Mouse (Mus musculus) gastrocnemius, postnatal 10 days (tissue): Measurements from ENCODE around the gene Pgrmc2. TPM values are rescaled to one million over a fixed set of nuclear protein-coding genes. Genes with fewer than 3 reads are reported as not detected.

Experiments used
- DNase-seq: peaks from one replicate; pipeline ENCODE4 v3.0.0; 2021; ENCODE audit warnings: mixed read lengths
- long read RNA-seq, 2 experiments: library from polyadenylated mRNA; stranded (forward); transcript quantifications; one replicate each; pipeline ENCODE4 v2.0.0; 2021
- total RNA-seq, 2 experiments: library from RNA; stranded (reverse); gene quantifications; 2 replicates each; pipeline ENCODE4 v1.2.3; 2021

Gene Pgrmc2
- 10 to 100 TPM; 31.2 to 36.9 TPM for total RNA-seq
- long read RNA-seq, experiment 1, transcript Pgrmc2-201 (3 exons, 3,007 nt), result major isoform, 49 of 55 reads
- long read RNA-seq, experiment 1, partial matches to known transcripts, result 0 of 55 reads
- long read RNA-seq, experiment 1, other reads (novel, unspliced or antisense), result 6 of 55 reads
- long read RNA-seq, experiment 2, transcript Pgrmc2-201 (3 exons, 3,007 nt), result major isoform, 37 of 41 reads
- long read RNA-seq, experiment 2, partial matches to known transcripts, result 0 of 41 reads
- long read RNA-seq, experiment 2, other reads (novel, unspliced or antisense), result 3 of 41 reads

DNA sequence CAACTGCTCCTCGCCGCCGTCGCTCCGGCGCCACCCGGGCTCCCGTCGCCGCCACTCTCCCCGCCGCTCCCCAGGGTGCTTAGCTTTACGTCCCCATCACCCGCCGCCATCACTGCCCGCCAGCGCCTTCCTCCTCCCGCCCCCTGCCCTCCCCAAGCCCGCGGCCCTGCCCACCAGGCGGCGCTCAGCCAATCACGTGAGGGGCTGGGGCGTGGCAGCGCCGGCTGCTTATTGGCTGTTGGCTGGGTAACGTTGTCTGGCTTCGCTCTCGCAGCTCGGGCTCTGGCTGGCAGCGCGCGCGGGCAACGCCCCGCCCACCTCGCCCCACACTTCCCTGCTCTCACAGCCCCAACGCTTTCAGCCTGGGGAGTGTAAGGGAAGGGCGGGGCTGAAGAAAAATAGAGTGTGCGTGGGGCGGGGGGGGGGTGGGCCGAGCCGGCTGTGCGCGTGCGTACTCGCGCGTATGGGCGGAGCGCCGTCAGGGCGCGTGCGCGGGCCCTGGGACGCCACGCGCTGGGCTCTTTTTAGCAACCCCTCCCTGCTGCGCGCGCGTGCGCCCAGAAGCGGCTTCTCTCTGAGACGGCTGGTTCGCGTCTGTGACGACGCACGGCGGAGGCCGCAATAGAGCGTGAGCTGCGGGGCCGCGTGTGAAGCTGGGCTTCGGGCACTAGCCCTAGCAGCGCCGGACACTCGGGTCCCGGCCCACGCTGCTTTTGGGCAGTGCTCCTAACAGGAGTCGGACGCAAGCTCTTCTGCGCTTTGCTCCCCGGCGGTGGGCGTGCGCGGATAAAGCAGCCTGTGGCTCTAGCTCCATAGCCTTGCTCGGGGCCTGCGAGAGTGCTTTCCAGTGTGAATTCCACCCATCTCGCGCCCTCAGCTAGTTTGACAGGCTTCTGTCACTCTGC, at the start of gene Pgrmc2:
Gene Pgrmc2 (minus strand): TSS at position 162 of the 905 bp plus-strand sequence.
- DNase-seq, result peak; percentile 98

DNA sequence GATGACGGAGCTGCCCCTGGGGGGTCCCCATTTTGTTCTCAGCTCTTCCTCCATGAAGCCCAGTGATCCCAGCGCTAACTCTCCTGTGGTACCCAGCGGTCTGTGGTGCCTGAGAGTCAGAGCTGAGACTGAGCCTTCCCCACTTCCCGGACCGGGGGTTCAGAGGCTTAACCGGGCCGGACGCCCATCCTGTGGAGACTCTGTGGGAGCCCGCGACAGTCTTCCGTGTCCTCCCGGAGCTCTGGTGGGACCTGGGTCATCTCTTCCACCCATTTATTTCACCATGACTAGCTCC, 41.1 kb upstream of the Pgrmc2 start:
- no peak for DNase-seq

DNA sequence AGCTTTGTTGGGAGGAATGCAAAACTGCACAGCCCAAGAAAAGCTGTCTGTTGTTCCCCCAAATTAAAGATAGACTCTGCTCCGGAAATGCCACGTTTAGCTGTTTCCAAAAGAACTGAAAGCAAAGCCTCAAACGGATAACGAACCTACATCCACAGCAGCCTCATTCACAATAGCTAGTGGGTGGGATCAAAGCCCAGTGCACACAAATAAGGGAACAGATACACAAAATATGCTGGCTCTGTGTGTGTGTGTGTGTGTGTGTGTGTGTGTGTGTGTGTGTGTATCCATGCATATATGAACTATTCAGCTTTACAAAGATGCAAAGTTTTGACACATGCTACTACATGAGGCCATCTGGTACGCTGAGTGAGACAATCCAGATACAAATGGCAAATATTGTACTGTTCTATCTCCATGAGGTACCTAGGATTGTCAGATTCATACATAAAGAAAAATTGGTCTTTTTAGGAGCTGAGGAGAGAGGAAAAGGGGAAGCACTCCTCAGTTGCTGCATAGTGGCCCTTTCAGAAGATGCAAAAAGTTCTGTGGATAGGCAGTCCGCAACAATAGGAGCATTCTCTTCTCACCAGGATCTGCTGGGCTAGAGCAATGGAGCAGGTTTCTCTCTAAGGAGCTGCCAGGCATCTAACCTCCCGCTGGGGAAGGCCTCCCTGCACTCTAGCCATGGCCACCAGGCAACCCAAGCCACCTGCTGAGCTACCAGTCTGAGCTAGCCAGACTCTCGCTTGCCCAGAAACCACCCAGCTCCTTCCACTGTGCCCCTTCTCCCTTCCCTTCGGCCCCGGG, 40.5 kb upstream of the Pgrmc2 start:
- DNase-seq, result no peak

DNA sequence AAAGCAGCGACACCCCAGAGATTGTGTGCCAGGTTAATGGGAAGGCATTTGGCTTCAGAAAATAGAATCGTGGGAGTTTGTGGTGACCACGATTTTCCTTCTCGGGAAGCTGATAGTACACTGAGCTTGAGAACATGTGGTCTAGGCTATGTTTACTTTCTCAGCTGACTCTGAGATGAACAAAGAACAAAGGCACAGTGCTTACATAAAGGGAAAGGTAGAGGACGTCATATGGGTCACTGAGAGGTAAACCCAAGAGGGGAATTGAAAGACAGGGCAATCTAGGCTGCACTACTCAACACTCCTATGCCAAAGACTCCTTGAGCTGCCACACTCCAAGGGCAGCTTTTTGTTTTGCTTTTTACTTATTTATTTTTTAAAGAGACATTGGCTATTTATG, 35.3 kb upstream of the Pgrmc2 start:
- DNase-seq, result no peak

DNA sequence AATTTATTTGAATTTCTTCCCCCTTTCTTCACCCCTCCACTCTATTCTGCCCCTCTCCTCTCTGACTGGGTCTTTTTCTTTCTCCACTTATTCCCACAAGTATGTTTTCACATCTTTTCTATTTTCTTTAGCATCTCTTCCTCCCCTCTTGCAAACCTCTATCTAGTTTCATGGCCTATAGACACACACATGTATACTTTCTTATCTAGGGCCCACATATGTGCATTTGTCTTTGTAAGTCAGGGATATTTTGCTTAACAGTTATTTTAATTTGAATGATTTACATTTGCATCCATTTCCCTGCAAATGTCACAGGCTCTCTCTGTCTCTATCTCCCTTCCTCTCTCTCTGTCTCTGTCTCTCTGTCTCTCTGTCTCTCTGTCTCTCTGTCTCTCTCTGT, 34.6 kb upstream of the Pgrmc2 start:
- DNase-seq, result no peak

DNA sequence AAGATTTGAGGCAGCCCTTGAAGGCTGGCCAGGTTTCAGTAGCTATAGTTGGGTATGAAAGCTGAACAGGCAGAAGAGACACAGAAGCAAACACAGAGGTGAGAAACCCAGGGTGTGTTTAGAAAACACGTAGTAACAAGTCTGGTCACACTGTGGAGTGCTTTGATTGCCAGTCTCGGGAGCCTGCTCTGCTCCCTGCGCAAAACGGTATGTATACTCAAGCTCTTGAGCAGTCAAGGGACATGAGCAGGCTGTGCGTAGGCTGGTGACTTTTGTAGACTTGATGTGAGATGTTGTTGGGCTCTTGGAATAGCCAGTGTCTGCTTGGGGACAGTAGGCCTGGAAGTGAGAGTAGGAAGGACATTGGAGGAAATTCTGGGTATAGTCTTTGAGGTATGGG, 30.3 kb upstream of the Pgrmc2 start:
- no peak for DNase-seq

DNA sequence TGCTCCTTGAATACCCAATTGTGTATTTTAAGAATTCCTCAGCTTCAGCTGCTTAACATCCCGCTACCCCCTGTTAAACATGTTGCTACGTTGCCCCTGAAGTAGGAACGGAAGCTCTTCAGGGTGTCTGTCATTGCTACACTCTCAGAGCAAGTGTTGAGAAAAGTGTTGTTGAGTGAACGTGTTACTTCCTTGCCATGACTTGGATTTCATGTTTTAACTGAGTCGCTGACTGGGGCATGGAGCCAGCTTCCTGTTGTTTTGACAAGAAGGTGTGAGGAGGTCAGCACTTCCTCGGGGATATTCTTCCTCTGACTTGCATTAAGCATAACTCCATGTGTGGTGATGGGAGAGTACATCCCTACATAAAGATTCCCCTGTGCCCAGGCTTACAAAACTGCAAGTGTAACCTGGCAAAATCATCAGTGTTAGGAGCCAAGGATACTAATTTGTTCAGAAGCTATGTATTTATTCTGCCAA, 25.5 kb upstream of the Pgrmc2 start:
- no peak for DNase-seq

DNA sequence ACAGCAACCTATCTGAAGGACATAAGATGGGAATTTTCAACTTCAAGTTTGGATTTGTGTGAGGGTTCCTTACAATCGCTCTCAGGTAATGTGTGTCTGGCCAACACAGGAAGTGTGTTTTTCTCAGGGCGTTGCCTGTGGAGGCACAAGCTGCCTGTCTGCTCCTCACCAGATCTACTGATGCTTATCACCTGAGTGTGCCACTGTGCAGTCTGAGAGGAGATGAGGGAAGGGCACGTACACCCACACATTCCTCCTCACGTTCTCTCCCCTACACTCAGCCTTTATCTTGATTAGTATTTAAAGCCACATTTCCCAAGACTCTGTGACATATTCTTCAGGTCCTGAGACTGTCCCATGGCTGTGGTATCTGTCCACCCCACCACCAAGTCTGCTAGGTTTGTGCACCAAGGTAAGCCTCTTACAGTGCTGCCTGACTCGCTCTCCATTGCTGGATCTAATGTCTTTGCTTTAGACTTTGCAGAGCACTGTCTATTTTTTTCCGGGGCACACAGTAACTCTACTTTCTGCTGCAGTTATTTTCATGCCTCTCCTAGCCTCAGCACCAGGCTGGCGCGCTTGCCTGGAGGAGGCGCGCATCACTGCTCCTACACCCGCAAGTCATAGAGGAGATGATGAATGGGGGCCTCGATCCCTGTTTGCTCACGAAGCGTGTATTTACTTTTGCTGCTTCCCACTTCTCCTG, 24.9 kb upstream of the Pgrmc2 start:
- DNase-seq, result no peak

DNA sequence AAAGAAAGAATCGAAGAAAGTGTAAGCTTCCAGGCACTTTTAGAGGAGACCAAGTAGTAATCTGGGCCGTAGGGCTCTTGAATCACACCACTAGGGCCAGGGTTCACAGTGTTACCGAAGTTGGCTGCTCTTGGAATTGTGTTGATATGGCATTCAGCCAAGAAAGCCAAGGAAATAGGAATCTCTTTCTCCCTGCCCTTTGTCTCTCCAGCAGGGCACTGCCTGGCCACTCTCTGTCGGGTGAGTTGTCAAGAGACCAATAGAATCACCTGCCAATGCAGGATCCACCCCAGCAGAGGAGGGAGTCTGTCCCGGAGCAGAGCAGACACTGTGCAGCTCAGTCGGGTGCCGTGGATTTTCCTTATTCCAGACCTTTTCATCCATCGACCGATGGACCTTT, 19.1 kb upstream of the Pgrmc2 start:
- DNase-seq, result no peak

DNA sequence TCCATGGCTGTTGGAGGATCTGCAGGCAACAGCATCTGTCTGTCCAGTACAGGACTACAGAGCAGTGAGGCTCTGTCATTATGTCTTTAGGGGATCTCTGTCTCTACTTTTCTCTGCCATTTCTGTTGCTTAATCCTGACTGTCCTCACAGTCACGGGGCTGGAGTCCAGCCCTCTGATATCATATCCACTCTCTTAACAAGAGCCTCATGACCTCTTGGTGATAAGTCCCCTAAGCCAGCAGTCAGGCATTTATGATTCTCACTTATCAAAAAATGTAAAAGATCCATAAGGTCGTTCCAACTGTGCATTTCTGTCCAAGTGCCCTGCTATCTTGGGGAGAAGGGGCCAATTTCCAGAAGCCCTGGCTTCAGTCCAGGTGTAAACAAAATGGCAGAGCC, 17.3 kb upstream of the Pgrmc2 start:
- DNase-seq, result no peak

DNA sequence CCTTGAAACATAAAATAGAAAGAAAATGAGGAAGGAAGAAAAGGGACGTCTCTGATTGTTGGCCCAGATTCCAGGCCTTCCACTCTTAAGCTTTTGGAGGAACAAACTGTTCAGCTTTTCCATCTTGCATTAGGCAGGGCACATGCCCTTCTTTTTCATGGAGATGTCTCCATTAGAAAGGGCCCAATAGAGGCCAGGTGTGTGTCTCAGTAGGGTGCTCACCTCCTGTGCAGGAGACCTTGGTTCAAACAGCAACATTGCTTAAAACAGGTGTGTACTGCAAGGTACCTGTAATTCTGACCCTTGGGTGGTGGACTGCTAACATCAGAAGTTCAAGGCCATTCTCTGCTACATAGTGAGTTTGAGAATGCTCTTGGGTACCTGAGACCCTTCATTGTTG, 16.8 kb upstream of the Pgrmc2 start:
- no peak for DNase-seq

DNA sequence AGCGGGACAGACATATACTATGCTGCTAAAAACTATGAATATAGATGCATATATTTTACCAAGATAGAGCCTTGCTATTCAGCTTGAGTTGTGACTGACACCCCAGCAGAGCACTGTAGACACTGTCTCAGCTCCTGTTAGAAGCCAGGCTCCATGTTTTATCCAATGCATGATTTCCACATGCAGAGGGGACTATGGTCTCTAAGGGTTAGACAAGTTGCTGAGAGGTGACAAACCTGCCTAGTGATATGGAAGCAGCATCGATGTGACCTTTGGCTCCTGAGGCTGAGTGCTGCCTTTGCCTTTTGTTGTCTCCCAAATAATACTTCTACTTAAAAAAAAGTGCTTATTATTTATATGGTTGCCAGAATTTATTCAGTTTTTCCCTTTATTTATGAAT, 10.4 kb upstream of the Pgrmc2 start:
- DNase-seq, result no peak

DNA sequence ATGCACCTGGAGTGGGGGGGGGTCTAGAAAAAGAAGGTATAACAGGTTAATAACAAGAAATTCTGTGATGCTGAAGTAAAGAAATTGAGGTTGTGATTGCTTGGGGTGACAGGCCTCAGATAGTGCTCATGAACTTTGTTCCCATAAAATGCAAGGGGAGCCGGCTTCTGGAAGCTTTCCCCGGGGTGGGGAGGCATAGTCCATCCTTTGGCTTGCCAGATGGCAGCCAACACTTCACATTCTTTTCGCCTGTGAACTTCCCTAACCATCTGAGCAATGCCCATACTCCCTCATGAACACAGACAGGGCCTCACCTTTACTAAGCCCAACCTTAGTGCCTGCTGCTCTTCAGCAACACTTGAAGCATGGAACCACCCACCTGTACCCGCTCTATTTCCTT, 9.5 kb upstream of the Pgrmc2 start:
- DNase-seq, result no peak

DNA sequence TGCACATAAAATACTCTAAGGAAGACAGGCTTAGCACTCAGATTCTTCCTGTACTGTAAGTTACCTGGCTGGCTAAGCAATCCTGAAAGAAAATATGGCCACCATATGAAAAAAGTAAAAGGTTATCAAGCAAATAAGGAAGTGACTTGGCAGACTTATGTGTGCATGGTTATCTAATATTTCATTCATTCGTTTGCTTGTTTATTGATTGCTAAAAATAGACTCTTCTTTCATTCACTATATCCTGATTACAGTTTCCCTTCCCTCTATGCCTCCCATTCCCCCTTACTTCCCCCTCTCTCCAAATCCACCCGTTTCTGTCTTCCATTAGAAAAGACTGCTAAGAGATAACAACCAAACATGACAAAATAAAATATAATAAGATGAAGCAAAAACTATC, 8.0 kb upstream of the Pgrmc2 start:
- DNase-seq, result no peak

DNA sequence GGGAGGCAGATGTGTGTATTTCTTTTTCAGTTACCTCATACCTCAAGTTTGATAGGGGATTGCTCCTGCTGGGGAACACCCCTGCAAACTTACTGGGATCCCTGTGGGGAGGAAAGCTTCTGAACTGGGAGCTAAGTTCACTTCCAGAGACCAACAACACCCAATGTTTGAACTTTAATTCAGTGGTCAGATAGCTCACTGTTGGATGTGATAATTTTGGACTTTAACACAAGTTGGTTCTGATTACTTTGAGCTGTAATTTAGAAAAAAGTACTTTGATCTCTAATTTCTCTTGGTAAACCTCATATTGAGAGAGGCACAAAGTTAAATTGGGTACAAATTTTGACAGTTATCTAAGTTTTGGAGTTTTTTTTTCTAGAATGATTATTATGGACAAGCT, 4.2 kb upstream of the Pgrmc2 start:
- DNase-seq, result no peak

DNA sequence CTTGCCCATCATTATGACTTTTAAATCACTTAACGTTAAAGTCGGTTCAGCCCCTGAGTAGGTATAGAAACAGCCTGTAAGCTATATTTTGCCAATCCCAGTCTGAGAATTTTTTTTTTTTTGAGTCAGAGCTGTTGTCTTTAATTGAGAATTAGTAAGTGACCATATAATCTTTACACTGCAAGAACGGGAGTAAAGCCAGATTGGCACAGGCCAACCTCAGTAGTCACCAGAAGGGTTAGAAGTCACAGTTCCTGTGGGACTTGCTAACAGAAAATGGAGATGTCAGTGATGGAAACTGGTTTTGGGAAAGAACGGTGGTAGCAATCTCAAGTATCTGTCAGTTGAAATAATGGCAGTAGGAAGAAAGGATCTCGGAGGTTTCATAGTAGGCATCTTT, 1.6 kb upstream of the Pgrmc2 start:
- DNase-seq, result no peak

DNA sequence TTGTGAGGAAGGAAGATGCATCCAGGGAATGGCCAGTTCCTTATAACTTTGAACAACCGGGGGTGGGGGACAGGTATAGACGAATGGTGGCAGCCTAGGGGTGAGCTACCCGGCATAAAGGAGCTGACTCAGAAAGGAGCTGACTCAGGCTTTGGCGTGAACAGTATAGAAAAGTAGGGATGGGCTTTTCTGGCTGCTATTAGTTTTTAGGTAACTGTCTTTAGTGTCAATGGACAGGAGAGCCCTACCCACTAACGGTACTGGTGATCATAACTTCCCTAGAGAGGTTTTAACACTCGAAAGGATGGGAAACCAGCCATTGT, 905 bp upstream of the Pgrmc2 start:
- DNase-seq, result no peak

DNA sequence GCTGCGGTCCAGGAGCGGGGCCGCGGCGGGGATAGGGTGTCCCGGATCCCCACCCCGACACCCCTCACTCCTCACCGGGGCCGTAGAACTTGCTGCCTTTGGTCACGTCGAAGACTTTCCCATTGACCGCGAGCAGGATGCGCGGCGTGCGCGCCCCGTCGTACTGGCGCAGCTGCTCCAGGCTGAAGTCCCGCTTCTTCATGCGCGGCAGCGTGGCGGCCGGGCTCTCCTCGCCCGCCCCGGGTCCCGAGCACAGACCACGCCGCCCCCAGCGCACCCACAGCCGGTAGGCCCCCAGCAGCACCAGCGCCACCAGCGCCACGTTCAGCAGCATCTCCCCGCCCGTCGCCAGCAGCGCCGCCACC, 344 bp downstream of the Pgrmc2 start:
- no peak for DNase-seq

DNA sequence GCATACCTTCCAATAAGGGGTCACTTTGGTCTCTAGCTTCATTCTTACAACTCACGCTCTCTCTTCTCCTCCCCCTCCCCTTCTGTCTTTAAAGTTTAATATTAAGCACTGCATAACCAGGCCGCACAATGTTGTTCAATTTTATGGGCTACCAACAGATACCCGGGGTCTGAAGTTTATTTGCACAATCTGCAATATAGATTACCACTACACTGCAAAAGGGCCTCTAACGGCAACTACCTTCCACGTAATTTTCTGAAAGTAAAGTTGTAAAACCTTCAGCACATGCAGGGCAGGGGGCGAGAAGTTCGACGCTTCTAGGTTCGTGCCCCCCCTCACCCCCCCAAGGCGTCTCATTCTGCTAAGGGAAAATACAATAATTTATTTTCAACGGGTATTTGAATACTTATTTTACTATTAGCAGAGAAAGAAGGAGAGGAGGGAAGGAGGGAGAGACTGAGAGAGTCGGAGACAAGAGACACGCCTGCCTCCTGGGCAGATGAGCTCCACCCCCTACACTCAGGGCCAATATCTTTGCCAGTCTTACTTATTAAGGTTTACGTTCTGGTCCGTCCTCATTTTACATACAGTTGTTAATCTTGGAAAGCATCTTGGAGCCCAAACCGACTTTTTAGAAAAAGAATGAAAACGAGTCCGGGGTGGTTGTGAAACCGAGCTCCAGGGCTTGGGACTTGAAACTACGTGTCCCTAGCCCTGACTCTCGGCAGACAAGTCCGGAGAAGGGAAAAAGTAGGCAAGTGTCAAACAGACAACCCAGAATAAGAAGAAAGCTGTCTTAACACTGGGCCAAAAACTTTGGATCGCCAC, 1.2 kb downstream of the Pgrmc2 start:
- peak; percentile 4 for DNase-seq

DNA sequence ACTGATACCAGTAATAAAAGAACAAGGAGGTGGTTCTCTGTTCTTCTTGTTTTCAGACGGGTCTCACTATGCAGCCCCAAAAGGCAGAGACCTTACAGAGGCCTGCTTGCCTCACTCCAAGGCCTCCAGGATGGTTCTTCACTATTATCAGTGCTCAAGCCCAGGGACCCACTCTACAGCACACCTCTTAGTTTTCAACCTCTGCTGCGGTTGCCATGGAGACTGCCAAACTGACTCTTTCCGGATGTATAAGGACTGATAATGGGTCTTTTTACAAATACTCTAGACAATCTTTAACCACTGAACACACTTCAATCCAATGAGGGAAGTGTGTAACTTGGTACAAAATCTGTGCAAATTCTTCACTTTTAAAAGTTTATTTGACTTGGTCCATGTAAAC, 2.1 kb downstream of the Pgrmc2 start:
- no peak for DNase-seq

DNA sequence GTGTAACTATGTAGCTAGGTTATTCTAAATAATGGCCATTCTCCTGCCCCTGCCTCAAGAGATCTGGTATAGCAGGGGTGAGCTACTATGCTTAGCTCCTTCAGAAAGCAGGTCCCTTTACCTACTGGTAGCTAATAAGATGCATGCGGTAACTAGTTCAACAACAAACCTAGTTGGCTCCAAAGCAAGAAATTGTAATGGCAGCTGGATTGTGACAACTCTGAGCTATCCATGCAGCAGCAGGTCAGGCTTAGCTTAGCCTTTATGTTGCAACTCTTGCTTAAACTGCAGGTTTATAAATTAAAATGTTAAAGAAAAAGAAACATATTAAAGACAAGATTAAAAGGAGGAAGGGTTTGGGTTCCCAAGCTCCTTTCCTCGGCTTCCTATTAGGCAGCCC, 4.2 kb downstream of the Pgrmc2 start:
- DNase-seq, result no peak

DNA sequence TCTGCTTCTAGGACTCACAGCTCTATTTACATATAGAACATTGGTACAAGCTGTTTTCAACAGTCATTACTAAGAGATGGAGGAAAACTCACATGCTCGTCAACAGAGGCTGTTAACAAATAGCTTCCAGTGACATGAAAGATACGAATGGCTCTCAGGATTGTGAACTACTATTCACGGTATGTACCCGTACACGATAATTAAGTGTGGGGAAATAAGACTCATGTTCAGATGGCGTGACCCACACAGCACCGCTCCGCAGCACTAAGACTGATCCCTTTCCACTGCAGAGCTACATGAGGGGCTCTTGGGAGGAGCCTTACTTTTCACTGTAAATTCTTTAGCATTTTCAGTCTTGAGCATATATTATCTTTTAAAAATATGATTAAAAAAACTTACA, 7.5 kb downstream of the Pgrmc2 start:
- DNase-seq, result no peak
